Mouse (Mus musculus) MEL (cell line): ENCODE results near the gene Ctdnep1.

Source experiments
- CTCF ChIP-seq, 3 experiments: IDR thresholded peaks in 2 of 3; conservative IDR thresholded peaks in 1 of 3; 2 replicates each; pipeline ENCODE4 v1.5.1; 2011 to 2012; ENCODE audit warnings: low read length in 3 of 3, low read depth in 2 of 3, mild to moderate bottlenecking in 2 of 3, improper control_type of control experiment in 1 of 3, inconsistent platforms in 1 of 3, mixed read lengths in 1 of 3, moderate library complexity in 1 of 3; ENCODE audit not compliant: control insufficient read depth in 1 of 3, insufficient read depth in 1 of 3, poor library complexity in 1 of 3, severe bottlenecking in 1 of 3
- GATA1 ChIP-seq: IDR thresholded peaks from 2 replicates; pipeline ENCODE4 v1.6.1; 2011; ENCODE audit warnings: low read depth, low read length, improper control_type of control experiment
- POLR2A ChIP-seq, 2 experiments: IDR thresholded peaks; 2 replicates each; pipeline ENCODE4 v1.6.1; 2011 to 2012; ENCODE audit warnings: low read length in 2 of 2, mild to moderate bottlenecking in 2 of 2, control low read depth in 1 of 2, improper control_type of control experiment in 1 of 2, low read depth in 1 of 2, moderate library complexity in 1 of 2; ENCODE audit not compliant: control insufficient read depth in 1 of 2, insufficient read depth in 1 of 2, poor library complexity in 1 of 2
- USF1 ChIP-seq: IDR thresholded peaks from 2 replicates; pipeline ENCODE4 v1.6.1; 2014; ENCODE audit warnings: low read depth, mild to moderate bottlenecking, inconsistent platforms, low read length, improper control_type of control experiment, moderate library complexity

GRCm38 (mm10) chr11:70027397-70027796 lies 46.4 kb downstream of the Ctdnep1 start:
- TF ChIP-seq USF1 (no peak), CTCF (IDR thresholded peaks at IDR 0.05 in 2 of 3, conservative IDR thresholded peaks at IDR 0.05 in 1 of 3; ENCODE audit: control insufficient read depth in 1 of 3, insufficient read depth in 1 of 3, low read depth in 2 of 3, low read length in 3 of 3, poor library complexity in 1 of 3, severe bottlenecking in 1 of 3) (no peak), GATA1 (no peak), POLR2A (IDR thresholded peaks at IDR 0.05; ENCODE audit: control insufficient read depth in 1 of 2, insufficient read depth in 1 of 2, low read depth in 1 of 2, low read length in 2 of 2, poor library complexity in 1 of 2) (no peak)
